Mouse (Mus musculus) heart, embryonic 12.5 days (tissue): ENCODE data around the gene Ifitm7. TPM values are rescaled to one million over a fixed set of nuclear protein-coding genes. Genes with fewer than 3 reads are reported as not detected.
"Not testable (repeated sequence)": the region's sequence is repeated elsewhere in the genome, so short reads cannot be mapped to it uniquely, and the experiment has no call there.

Experiments used
- ATAC-seq: fragments of 200-750 bp; cut with Nextera tagmentation; 2 replicates; pipeline ENCODE4 v1.8.0; 2017; ENCODE audit warnings: moderate TSS enrichment, moderate library complexity; ENCODE audit not compliant: insufficient number of reproducible peaks, low FRiP score
- H3K27ac ChIP-seq: fragments of 300-500 bp; sonication (generic); 2 replicates; pipeline ENCODE4 v1.5.1; 2016; ENCODE audit warnings: mild to moderate bottlenecking, moderate library complexity; ENCODE audit not compliant: poor library complexity, severe bottlenecking
- H3K27me3 ChIP-seq: fragments of 300-500 bp; sonication (generic); replicated peaks from 2 replicates; pipeline ENCODE4 v1.6.1; 2016; ENCODE audit warnings: mild to moderate bottlenecking, moderate library complexity
- H3K36me3 ChIP-seq: fragments of 300-500 bp; sonication (generic); 2 replicates; pipeline ENCODE4 v1.6.1; 2016; ENCODE audit warnings: mild to moderate bottlenecking, moderate library complexity
- H3K4me1 ChIP-seq: fragments of 300-500 bp; sonication (generic); replicated peaks from 2 replicates; pipeline ENCODE4 v1.6.1; 2016; ENCODE audit warnings: mild to moderate bottlenecking
- H3K4me2 ChIP-seq: fragments of 300-500 bp; sonication (generic); 2 replicates; pipeline ENCODE4 v1.6.1; 2016; ENCODE audit warnings: mild to moderate bottlenecking, moderate library complexity
- H3K4me3 ChIP-seq: fragments of 300-500 bp; sonication (generic); 2 replicates; pipeline ENCODE4 v1.5.1; 2016; ENCODE audit warnings: mild to moderate bottlenecking
- H3K9ac ChIP-seq: fragments of 300-500 bp; sonication (generic); 2 replicates; pipeline ENCODE4 v1.6.1; 2016; ENCODE audit warnings: mild to moderate bottlenecking, moderate library complexity
- H3K9me3 ChIP-seq: fragments of 300-500 bp; sonication (generic); replicated peaks from 2 replicates; pipeline ENCODE4 v1.6.1; 2016; ENCODE audit warnings: mild to moderate bottlenecking, moderate library complexity
- WGBS: fragments of 180-500 bp; shearing (Covaris S2); methylation state at CpG from one replicate; pipeline ENCODE4 v1.1.7; 2016; 5-methylcytosine and 5-hydroxymethylcytosine counted together
- polyA plus RNA-seq: library from polyadenylated mRNA; unstranded; fragments of >200 nt; fragmentation: Nextera tagmentation; extraction: Ambion mirVana; gene quantifications from 2 replicates; pipeline ENCODE4 v1.2.1, GENCODE M21; 2016

Gene Ifitm7
- polyA plus RNA-seq, 1 experiment from 2014 or later, result 0.34 TPM

- peaks cover 11% of the 10 kb centered on the region; the same call in 1 of the 2 replicates for H3K9me3 ChIP-seq
- not testable (repeated sequence) for H3K4me3 ChIP-seq, H3K9ac ChIP-seq, H3K36me3 ChIP-seq, ATAC-seq, H3K4me1 ChIP-seq, H3K27me3 ChIP-seq, H3K4me2 ChIP-seq, H3K27ac ChIP-seq
- 45% methylated on average over 1 of the region's 1 CpGs for WGBS
Measured at GRCm38 (mm10) chr16:13977026-13977425, 9.7 kb downstream of the Ifitm7 start.

DNA sequence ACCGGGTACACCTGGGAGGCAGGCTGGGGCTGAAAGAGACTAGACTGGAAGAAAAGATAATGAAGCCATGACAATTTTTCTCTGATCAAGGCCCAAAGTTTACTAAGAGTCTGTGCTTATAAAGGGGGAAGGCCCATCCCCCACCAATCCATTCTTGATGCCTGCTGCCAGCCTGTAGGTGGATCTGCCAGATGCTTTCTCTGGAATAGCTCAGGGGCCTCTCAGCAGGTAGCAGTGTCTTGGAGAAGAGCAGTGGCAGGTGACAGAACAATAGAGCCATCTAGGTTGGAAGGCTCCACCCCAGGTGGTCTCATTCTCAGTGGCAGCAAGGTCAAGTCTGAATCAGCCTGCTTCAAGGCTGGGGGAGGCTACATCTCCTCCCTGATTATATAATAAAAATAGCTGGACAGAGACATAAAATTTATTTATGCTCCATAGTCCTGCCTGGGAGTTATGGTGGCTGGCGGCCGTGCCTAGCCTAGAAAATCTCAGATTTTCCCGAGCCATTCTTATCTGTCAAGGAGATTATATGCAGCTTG lies 10.3 kb downstream of the Ifitm7 start:
- not testable (repeated sequence) for H3K4me3 ChIP-seq, H3K27me3 ChIP-seq, H3K4me1 ChIP-seq, H3K9ac ChIP-seq, ATAC-seq, H3K4me2 ChIP-seq, H3K36me3 ChIP-seq, H3K27ac ChIP-seq
- peaks cover 11% of the 10 kb centered on the region; the same call in 1 of the 2 replicates for H3K9me3 ChIP-seq
- WGBS, result 82% methylated on average over 4 of the region's 4 CpGs

GRCm38 (mm10) chr16:13972051-13972450 lies 14.6 kb downstream of the Ifitm7 start:
- no peaks in the 10 kb centered on the region for H3K36me3 ChIP-seq
- H3K4me2 ChIP-seq, result no peak overlapping the region
- H3K9me3 ChIP-seq, result peaks cover 11% of the 10 kb centered on the region; the same call in 1 of the 2 replicates
- WGBS, result 86% methylated on average over 8 of the region's 8 CpGs
- no peak overlapping the region for H3K4me3 ChIP-seq
- H3K9ac ChIP-seq, result no peak overlapping the region
- no peak for ATAC-seq
- no peaks in the 10 kb centered on the region for H3K27me3 ChIP-seq
- no peak overlapping the region for H3K27ac ChIP-seq
- H3K4me1 ChIP-seq, result no peaks in the 10 kb centered on the region

DNA sequence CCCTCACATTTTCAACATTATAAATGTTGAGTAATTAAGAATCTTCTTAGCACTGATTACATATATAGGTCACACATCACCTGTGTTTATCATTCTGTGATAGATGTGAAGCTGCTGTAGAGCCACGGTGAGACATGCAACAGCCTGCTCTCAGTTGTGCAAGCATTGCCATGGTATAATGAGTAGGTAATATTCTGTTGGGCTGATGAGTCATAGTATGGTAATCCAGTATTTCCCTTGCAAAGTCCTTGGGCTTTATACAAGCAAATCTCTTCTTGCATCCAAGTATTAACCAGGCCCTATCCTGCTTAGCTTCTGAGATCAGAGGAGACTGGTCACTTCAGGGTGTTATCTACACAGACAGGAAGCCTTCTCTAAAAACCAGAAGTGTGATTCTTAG lies 17.6 kb downstream of the Ifitm7 start:
- no peak overlapping the region for H3K9ac ChIP-seq
- H3K4me3 ChIP-seq, result no peak overlapping the region
- no peaks in the 10 kb centered on the region for H3K27me3 ChIP-seq
- H3K4me2 ChIP-seq, result no peak overlapping the region
- H3K4me1 ChIP-seq, result no peaks in the 10 kb centered on the region
- no peak overlapping the region for H3K27ac ChIP-seq
- ATAC-seq, result no peak
- 0 out of 2 replicates have a peak, but pooled peaks cover 3% of the 10 kb centered on the region for H3K9me3 ChIP-seq
- WGBS, result 74% methylated on average over 1 of the region's 1 CpGs
- H3K36me3 ChIP-seq, result no peaks in the 10 kb centered on the region

GRCm38 (mm10) chr16:13962053-13962452 lies 24.6 kb downstream of the Ifitm7 start:
- WGBS, result 37% methylated on average over 1 of the region's 1 CpGs

GRCm38 (mm10) chr16:13951245-13951644 lies 35.4 kb downstream of the Ifitm7 start:
- no peak overlapping the region for H3K4me2 ChIP-seq
- ATAC-seq, result no peak
- H3K27ac ChIP-seq, result no peak overlapping the region
- H3K27me3 ChIP-seq, result no peaks in the 10 kb centered on the region
- WGBS, result 68% methylated on average over 3 of the region's 3 CpGs
- H3K9me3 ChIP-seq, result no peaks in the 10 kb centered on the region
- H3K4me3 ChIP-seq, result no peak overlapping the region
- no peak overlapping the region for H3K9ac ChIP-seq
- no peaks in the 10 kb centered on the region for H3K4me1 ChIP-seq
- no peaks in the 10 kb centered on the region for H3K36me3 ChIP-seq

More at GRCm38 (mm10) chr16:13962053-13962452, 24.6 kb downstream of the Ifitm7 start:
- Histone ChIP-seq H3K9me3 (no peaks in the 10 kb centered on the region), H3K9ac (no peak overlapping the region), H3K27me3 (no peaks in the 10 kb centered on the region), H3K36me3 (no peaks in the 10 kb centered on the region), H3K4me2 (no peak overlapping the region), H3K27ac (no peak overlapping the region), H3K4me1 (no peaks in the 10 kb centered on the region), H3K4me3 (no peak overlapping the region)
- ATAC-seq, result no peak

DNA sequence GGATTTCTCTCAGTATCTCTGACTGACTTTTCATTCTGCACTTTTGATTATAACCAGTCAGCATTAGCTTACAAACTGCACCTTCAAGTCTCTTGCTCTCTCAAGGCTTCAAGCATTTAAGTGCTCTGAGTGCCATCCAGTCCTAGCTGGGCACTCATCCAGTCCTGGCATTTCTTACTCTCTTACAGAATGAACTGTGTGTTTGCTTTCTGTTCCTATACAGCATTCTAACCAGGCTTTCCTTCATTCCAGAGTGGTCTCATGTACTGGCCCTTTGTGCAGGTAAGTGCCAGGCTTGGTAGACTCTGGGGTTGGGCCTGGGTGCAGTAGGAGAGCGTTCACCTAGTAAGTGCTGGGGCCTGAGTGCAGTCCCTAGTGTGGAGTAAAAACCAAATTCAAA lies 40.4 kb downstream of the Ifitm7 start:
- H3K4me1 ChIP-seq, result no peaks in the 10 kb centered on the region
- no peak overlapping the region for H3K27ac ChIP-seq
- no peak overlapping the region for H3K4me2 ChIP-seq
- no peaks in the 10 kb centered on the region for H3K9me3 ChIP-seq
- H3K9ac ChIP-seq, result no peak overlapping the region
- H3K4me3 ChIP-seq, result no peak overlapping the region
- no peaks in the 10 kb centered on the region for H3K36me3 ChIP-seq
- H3K27me3 ChIP-seq, result peaks cover 10% of the 10 kb centered on the region
- ATAC-seq, result no peak
- 89% methylated on average over 1 of the region's 1 CpGs for WGBS

DNA sequence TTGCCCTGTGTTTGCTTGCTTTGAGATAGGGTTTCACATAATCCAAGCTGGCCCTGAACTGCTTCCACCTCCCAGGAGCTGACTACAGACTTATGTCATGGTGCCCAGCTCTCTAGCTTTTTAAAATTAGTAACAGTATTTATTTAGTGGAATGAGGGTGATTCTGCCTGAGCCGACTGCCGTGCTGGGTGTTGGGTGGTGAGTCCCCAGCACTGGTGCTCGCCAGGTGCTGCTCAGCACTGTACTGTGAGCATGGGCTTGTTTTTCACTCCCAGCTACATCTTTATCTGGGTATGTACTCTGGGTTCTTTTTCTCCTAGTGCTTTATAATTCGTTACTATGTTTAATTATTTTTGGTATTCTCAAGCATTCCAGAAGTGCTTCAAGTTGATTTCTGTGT lies 41.5 kb downstream of the Ifitm7 start:
- Histone ChIP-seq H3K4me2 (no peak overlapping the region), H3K4me3 (no peak overlapping the region), H3K27ac (no peak overlapping the region), H3K4me1 (0 out of 2 replicates have a peak, but pooled peaks cover 5% of the 10 kb centered on the region), H3K36me3 (no peaks in the 10 kb centered on the region), H3K27me3 (peaks cover 22% of the 10 kb centered on the region), H3K9ac (no peak overlapping the region), H3K9me3 (no peaks in the 10 kb centered on the region)
- 68% methylated on average over 4 of the region's 4 CpGs for WGBS
- no peak for ATAC-seq

DNA sequence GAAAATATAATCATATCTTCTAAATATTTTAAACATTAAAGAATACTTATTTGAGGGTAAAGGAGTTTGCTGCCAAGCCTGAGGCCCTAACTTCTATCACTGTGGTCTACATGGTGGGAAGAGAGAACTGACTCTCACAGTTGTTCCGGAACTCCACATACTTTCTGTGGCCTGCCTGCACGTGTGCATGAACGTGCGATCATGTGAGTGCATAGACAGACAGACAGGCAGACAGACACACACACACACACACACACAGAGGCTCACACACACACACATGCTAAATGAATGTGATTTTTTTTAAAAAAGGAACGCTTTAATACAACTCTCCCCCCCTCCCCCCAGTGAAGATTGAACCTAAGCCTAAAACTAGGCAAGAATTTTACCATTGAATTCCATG lies 41.9 kb downstream of the Ifitm7 start:
- H3K36me3 ChIP-seq, result no peaks in the 10 kb centered on the region
- no peak overlapping the region for H3K4me3 ChIP-seq
- no peaks in the 10 kb centered on the region for H3K9me3 ChIP-seq
- peaks cover 24% of the 10 kb centered on the region for H3K27me3 ChIP-seq
- ATAC-seq, result no peak
- 0 out of 2 replicates have a peak, but pooled peaks cover 5% of the 10 kb centered on the region for H3K4me1 ChIP-seq
- WGBS, result 69% methylated on average over 5 of the region's 5 CpGs
- no peak overlapping the region for H3K4me2 ChIP-seq
- H3K27ac ChIP-seq, result no peak overlapping the region
- no peak overlapping the region for H3K9ac ChIP-seq

- H3K36me3 ChIP-seq, result no peaks in the 10 kb centered on the region
- WGBS, result 44% methylated on average over 4 of the region's 4 CpGs
- no peak overlapping the region for H3K4me3 ChIP-seq
- H3K4me1 ChIP-seq, result 0 out of 2 replicates have a peak, but pooled peaks cover 5% of the 10 kb centered on the region
- H3K4me2 ChIP-seq, result no peak overlapping the region
- no peaks in the 10 kb centered on the region for H3K9me3 ChIP-seq
- no peak overlapping the region for H3K9ac ChIP-seq
- no peak for ATAC-seq
- peaks cover 29% of the 10 kb centered on the region for H3K27me3 ChIP-seq
- H3K27ac ChIP-seq, result no peak overlapping the region
Measured at GRCm38 (mm10) chr16:13944178-13944577, 42.5 kb downstream of the Ifitm7 start.

- H3K36me3 ChIP-seq, result no peaks in the 10 kb centered on the region
- no peak overlapping the region for H3K27ac ChIP-seq
- 0 out of 2 replicates have a peak, but pooled peaks have one; percentile 45 for ATAC-seq
- H3K4me2 ChIP-seq, result peak overlapping the region; percentile 100
- H3K9me3 ChIP-seq, result 0 out of 2 replicates have a peak, but pooled peaks cover 4% of the 10 kb centered on the region
- peaks cover 30% of the 10 kb centered on the region for H3K27me3 ChIP-seq
- H3K4me1 ChIP-seq, result 0 out of 2 replicates have a peak, but pooled peaks cover 5% of the 10 kb centered on the region
- H3K9ac ChIP-seq, result peak overlapping the region; percentile 78
- H3K4me3 ChIP-seq, result peak overlapping the region; percentile 79
- WGBS, result 4% methylated on average over 34 of the region's 34 CpGs
Measured at GRCm38 (mm10) chr16:13940847-13941395, 45.8 kb downstream of the Ifitm7 start.
